Mouse (Mus musculus) megakaryocyte, embryonic 14.5 days (primary cell): ENCODE measurements at regions not wholly inside any gene's neighbourhood (a gene's known extent, or its start where the extent isn't known, plus 50 kb on each side); places are given as distances from the start of the nearest gene placed in this dataset.

ENCODE experiments used
- FLI1 ChIP-seq: IDR thresholded peaks from 2 replicates; pipeline ENCODE4 v1.6.1; 2012; ENCODE audit warnings: low read length, inconsistent platforms, mixed read lengths
- GATA1 ChIP-seq: IDR thresholded peaks from 3 replicates; pipeline ENCODE4 v1.6.1; 2012; ENCODE audit warnings: mixed read lengths, low read length, inconsistent platforms, borderline replicate concordance

DNA sequence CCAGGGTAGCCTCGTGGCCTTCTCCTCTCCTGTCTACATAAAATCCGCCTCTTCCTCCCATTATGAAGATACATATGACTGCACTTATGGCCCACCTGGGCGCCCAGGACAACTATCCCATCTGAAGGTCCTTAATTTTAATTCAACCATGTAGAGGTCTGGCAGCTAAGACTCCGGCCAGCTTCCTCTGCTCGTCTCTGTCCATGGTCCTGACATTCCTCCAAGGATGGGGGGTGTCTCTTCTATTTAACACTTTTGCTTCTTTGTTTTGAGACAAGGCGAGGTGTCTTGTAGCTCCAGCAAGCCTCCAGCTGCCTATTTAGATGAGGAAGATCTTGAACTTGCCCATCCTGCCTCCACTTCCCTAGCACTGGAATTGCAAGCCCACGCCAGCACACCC, 83.0 kb upstream of the Unc5b start:
- TF ChIP-seq GATA1, result no peak
- no peak for TF ChIP-seq FLI1
